Mouse (Mus musculus) CH12F3 (cell line): ENCODE data around the gene Tcl1.
"Not testable (repeated sequence)": the region's sequence is repeated elsewhere in the genome, so short reads cannot be mapped to it uniquely, and the experiment has no call there.

Experiments
- in situ Hi-C: fragments of 300-500 bp; cut with MboI; formaldehyde crosslinking; loops from 2 replicates; pipeline ENCODE4 v1.14.3; 2020; ENCODE audit warnings: low sequenced_read_pairs

Tcl1 gene

DNA sequence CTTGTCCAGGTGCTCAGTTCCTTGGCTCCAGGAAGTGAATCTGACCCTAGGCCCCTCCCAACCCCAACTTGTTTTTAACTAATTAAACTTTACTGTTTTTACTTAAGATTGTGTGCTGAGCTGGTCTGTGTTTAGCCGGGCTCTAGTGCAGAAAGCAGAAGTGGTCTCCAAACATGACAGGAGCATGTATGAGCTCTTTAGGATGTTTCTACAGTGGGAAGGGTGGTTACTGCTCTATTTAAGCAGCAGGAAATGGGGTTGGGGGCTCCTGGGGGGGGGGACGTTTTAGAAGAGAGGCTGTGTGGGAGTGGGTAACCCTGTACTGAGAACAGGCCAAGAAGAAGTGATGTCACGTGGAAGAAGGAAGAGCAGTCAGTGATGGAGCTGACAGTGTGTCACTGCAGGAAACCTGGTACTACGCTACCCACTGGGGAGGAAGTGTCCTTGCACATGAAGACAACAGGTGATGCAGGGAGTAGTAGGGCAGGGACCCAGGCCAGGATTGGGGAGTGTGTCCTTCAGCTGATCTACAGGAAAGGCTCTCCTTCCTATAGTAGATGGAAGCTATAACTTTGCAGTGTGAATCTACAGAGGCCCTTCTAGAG is 41.5 kb downstream of the Tcl1 start:
- in situ Hi-C loops = not testable (repeated sequence)

DNA sequence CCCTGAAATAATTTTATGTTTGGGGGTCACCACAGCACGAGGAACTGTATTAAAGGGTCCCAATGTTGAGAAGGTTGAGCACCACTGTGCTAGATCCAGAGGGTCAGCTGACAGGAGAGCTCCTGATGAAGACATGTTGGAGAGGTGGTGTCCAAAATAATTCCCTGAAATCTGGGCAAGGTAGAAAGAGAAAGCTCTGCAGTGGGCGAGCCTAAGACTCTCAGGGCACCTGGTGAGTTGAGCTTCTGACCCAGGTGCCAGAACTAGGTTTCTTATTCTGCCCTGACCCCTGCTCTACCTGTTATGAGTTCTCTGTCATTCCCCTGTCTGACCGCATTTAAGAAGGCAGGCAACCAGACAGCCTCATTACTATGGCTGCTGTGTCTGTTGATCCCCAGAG is 46.5 kb downstream of the Tcl1 start, which contains the start of gene Tcl1b5:
Tcl1b5 (plus strand) TSS at position 301 of the 400 bp plus-strand sequence.
- in situ Hi-C loops = not testable (repeated sequence)

DNA sequence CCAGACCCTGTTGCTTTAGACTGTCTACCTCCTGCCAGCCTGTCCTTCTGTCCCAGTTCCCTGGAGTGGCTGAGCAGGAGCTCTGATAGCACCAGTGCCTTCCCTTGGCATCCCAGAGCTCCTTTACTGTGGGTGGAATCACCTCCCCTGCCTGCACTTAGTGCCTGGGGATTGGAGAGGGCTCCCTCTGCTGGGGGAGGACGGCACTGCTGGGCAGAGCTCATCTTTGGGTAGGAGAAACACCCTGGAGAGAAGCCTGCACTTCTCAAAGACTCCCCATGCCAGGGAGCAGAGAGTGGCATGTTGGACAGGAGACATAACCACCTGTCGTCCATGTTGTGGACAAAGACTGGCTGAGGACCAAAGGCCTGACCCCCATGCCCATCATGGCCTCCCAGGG is 48.3 kb downstream of the Tcl1 start:
- in situ Hi-C loops = not testable (repeated sequence)

DNA sequence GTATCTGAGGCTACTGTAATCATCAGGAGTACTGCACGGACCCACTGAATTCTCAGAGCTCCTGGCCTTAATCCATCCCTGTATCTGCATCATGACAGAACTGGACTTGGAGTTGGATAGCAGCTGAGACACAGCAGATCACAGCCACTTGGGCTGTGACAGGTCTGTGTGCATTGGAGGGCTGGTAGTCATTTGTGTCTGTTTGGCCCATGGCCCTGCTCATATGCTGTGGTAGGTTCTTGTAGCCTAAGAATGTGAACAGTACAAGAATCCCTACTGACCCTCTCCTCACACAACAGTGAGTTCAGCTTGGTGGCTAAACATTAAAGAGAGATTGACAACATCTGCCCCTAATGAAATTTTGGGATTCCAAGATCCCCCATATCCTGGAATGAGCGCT is 49.2 kb downstream of the Tcl1 start:
- in situ Hi-C loops = no loop called here
